Mouse (Mus musculus): Measurements from ENCODE around the gene Klf14.
A peak's percentile ranks its signal among the peaks of the same experiment; 100 is the strongest.

Klf14 gene

DNA sequence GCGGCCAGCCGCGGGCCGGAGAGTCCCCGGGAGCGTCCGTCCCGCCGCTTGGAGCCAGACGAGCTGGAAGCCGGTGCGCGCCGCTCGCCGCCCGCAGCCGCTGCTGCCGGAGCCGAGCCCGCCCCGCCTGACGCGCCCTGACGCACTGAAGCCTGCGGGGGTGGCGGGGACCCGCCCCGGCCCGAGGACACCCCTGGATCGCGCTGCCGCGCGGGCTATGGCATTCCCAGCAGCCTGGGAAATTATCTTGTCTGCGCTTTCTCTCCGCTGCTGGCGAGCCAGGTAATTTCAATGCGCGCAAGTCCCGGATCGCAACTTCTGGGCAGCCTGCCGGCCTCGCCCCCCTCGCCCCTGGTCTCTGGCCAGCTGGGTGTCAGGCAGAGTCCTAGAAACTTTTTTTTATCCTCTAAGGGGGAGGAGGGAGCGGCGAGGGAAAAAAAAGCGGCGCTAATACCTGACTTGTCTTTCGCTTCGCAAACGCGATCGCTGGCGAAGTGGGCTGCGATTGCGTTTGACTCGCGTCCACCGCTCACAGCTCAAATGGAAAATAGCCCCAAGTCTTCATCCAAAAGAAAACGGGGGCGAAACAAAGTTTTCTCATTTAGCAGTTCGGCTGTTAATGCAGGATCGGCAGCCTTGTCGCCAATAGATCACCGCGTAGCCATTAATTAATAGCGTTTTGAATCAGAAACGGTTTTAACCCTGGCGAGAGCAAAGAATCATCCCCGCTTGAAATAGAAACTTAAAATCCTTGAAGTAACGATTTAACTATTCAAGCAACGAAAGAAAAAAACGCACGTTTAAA, at the start of gene Klf14:
Klf14 (minus strand) TSS at position 343 of the 805 bp plus-strand sequence.
- DNase-seq, result no peak

DNA sequence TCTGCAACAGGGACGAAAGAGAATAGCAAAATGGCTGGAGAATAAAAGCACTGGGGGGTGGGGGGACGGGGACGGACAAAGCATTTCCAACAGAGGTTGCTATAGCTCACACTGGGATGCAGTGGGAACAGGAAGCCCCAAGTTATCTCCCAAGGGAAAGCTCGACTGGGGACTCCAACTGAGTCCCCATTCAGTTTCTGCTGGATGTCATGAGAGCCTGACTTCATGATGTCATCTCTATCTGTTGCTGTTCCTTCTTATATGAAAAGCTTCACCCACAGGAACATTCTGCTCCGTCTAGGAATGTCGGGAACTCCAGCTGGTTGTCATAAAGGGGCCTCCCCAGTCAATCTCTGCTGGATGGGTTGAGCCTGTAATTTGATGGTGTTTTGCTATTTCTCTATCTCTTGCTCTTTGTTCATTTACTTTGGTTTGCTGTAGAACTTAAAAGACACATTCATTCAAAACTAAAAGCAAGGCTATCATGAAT, 47.3 kb upstream of the Klf14 start:
- DNase-seq, result no peak

DNA sequence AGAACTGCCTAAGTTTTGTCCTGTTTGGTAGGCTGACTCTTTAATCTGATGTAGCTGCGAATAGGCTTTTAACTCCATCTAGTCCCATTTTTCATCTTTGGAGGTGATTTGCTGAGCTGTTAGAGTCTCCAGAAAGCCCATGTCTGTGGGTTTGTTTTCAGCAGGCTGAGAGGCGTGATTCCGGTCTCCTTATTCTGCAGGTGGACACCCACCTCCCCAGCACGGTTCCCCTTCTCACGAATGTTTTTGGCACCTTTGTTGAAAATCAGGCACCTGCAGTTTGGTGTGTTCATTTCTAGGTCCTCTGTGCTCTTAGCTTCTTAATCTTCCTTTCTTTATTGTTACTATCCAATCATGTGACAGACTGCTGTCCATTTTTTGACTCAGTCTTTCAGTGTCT, 27.5 kb upstream of the Klf14 start:
- DNase-seq, result no peak

DNA sequence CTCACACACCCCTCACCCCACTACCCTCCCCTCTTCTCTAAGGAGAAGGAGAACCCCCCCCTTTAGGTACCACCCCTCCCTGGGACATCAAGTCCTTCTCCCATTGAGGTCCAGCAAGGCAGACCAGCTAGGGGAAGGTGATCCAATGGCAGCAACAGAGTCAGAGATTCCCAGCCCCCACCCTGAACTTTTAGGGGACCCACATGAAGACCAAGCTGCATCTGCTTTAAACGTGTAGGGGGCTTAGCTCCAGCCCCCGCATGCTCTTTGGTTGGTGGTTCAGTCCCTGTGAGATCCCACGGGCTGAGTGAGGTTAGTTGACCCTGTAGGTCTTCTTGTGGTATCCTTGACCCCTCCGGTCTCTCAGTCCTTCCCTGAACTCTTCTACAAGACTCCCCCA, 24.1 kb upstream of the Klf14 start:
- no peak for DNase-seq

GRCm38 (mm10) chr6:30982372-30982980, 23.6 kb upstream of the Klf14 start:
- peak; percentile 8 for DNase-seq

DNA sequence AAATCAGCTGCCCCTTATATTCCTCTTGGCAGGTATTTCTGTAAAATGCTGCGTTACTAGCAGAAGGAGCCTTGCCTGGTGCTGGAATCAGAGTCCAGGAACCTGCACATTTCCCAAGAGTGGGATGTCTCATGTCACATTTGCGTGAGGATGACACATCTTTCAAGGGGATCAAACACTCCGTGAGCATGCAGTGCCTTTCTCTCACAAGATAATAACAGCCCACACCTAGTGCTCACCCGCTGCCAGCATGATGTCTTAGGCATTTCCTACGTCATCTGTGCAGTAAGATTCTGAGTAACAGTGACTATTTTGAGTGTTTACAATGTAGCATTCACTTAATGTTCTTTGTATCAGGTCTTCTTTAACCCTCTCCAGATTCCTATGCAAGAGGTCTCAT, 22.5 kb upstream of the Klf14 start:
- DNase-seq, result no peak

- DNase-seq, result no peak
Observed at GRCm38 (mm10) chr6:30978615-30979014, 19.7 kb upstream of the Klf14 start.

GRCm38 (mm10) chr6:30972121-30972520, 13.2 kb upstream of the Klf14 start:
- no peak for DNase-seq

DNA sequence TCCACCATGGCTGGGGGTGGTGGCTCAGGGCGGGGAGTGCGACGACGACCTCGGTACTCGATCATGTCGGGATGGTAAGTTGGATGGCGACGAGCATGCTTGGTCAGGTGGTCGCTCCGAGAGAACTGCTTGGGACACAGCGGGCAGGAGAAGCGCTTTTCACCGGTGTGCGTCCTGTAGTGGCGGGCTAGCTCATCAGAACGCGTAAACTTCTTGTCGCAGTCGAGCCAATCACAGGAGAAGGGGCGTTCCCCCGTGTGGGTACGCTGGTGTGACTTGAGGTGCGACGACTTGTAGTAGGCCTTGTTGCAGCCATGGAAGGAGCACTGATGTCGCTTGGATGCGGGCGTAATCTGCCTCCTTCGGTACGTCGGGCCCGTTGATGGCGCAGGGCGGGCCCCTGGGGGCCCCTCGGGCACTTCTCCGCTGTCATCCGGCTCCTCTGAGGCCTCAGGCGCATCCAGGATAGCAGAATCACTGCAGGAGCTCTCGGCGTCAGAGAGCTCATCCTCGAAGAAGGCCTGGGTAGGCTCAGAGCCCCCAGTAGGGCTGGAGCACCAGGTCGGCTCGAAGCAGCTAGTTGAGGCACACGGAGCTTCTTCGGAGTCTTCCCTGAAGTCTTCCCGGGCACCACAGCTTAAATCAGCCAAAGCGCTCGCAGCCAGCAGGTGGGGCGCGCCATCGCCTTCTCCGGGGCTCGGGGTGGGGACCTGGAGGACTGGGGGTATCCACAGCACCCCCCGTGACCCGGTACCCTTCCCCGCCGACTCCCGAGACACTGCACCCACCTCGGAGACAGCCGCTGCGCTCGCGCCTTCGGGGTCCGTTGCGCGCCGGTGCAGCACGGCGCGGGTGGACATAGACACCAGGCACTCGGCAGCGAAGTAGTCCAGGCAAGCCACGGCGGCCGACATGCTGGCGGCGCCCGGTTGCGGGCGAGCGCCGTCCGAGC, 818 bp downstream of the Klf14 start:
- no peak for DNase-seq

- no peak for DNase-seq
Observed at GRCm38 (mm10) chr6:30939264-30939663, 19.6 kb downstream of the Klf14 start.

DNA sequence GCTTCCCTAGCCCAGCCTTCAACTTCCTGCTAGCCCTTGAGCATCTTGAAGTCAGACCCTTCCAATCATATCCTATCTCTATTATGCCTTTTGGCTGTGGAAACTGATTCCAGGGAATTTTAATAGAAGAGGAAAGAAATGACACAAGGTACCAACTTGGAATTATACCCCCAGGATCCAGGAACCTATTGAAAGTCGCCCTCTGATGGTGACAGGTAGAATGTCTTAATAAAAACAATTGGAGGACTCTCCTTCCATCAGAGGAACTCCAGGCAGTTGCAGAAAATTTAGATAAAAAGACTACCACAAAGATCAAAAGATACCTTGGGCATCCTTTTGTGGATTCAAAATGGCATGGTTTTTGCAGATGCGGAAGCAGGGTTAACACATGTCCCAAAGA, 36.1 kb downstream of the Klf14 start:
- no peak for DNase-seq

- DNase-seq, result no peak
Observed at GRCm38 (mm10) chr6:30921826-30922225, 37.1 kb downstream of the Klf14 start.

DNA sequence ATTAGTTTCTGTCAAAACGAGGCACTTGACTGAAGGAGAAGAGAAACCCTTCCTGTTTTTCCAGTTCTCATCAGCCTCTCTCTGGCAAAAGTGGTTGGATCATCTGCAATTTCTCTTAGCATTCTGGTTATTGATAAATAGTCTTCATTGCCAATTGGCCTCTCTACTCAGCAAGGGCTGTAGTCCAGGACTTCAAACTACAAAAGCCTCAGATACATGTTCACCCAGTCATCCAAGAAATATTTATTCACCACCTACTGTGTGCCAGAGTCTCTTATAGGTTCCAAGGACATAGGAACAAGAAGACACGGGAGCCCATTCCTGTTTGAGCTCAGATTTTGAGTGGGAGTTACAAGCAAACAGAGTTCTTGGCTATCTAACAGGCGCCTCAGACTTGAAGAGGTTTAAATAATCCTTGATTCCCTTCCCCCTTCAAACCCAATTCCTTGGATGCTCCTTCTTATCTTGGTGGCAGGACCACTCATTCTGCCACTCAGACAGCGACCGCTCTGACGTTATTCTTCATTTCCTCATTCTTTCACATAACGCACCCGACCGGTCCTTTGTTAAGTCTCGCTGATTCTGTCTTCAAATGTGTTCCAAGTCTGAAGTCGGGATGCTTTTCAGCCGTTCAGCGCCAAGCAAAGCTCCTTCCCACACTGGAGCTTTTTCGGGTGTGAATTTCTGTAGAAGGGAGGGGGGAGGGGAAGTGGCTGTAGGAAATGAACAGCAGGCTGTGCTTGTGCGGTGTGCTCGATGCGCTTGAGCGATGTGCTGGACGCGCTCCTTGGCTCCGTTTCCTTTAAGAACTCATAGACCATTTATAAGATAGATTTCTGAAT, 37.8 kb downstream of the Klf14 start:
- DNase-seq, result no peak

GRCm38 (mm10) chr6:30915473-30915872, 43.4 kb downstream of the Klf14 start, which contains the start of gene Tsga13:
Gene Tsga13, minus strand, starts transcription at chr6:30915573.
- no peak for DNase-seq

DNA sequence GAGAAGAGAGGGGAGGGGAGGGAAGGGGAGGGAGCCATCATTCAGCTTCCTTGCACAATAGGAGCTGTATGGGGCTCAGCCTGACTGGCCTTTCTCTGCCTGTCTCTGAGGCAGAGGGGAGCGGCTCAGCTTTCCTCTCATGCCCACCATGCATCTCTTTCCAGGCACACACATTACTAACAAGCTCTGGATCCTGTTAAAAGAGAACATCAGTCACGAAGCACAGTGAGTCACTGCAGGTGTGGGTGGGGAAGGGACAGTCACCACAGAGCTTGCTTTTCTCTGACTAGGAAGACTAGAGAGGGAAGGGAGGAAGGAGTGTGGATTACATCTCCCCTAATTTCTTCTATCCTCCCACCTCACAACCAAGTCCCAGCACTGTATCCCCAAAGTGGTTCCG, 50.9 kb downstream of the Klf14 start:
- no peak for DNase-seq
